Mouse (Mus musculus): Measurements from ENCODE around the gene Gm21293.
"Not testable (repeated sequence)": the region's sequence is repeated elsewhere in the genome, so short reads cannot be mapped to it uniquely, and the experiment has no call there.

DNA sequence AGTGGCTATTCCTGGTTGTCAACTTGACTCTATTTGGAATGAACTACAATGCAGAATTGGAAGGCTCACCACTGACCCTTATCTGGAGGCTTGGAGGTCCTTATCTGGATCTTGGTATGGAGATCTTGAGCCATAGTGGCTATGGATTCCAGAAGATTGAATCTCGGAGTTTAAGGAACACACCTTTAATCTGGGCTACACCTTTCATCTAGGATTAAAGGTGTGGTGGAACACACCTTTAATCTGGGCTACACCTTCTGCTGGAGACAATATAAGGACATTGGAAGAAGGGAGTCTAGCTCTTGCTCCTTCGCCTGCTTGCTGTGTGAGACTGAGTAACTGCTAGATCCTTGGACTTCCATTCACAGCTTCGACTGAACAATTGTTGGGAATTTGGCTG is 8.4 kb downstream of the Gm21293 start, which contains the start of gene Gm6763:
- TF ChIP-seq CTCF (IDR thresholded peaks at IDR 0.05); EP300 (IDR thresholded peaks at IDR 0.05; ENCODE audit: insufficient read depth, low read depth, low read length): not testable (repeated sequence)
